Mouse (Mus musculus) stomach, postnatal 0 days (tissue): ENCODE data around the gene Pianp.

Experiments
- CTCF ChIP-seq: IDR thresholded peaks from 2 replicates; pipeline ENCODE4 v1.5.1; 2016; ENCODE audit warnings: antibody characterized with exemption, low read depth, mild to moderate bottlenecking, moderate library complexity
- EP300 ChIP-seq: optimal IDR thresholded peaks from 2 replicates; pipeline ENCODE3; 2016; ENCODE audit warnings: antibody characterized with exemption

GRCm38 (mm10) chr6:124964638-124965037, 31.9 kb upstream of the Pianp start:
- peak; percentile 25 for TF ChIP-seq CTCF
- no peak for TF ChIP-seq EP300
